Mouse (Mus musculus): ENCODE measurements around the gene Gm21985. TPM values are rescaled to one million over a fixed set of nuclear protein-coding genes. Genes with fewer than 3 reads are reported as not detected.

The Gm21985 gene
- not detected for polyA plus RNA-seq (2014; fragmentation: Illumina TruSeq; extraction: RNeasy Lipid Tissue Mini Kit (QIAGEN cat#74804); ENCODE audit: low read depth, low replicate concordance)

GRCm38 (mm10) chr2:112266242-112266592, at the start of gene Gm21985:
Gene Gm21985, plus strand, starts transcription at chr2:112266314.

GRCm38 (mm10) chr2:112239212-112239934, 26.7 kb upstream of the Gm21985 start, which contains the start of gene Lpcat4:
Gene Lpcat4, plus strand, starts transcription at chr2:112239468.

GRCm38 (mm10) chr2:112259241-112259962, 6.7 kb upstream of the Gm21985 start, which contains the start of gene Nutm1:
Gene Nutm1, minus strand, starts transcription at chr2:112259291.

GRCm38 (mm10) chr2:112261748-112262653, 4.1 kb upstream of the Gm21985 start, which contains the start of gene Nop10:
Gene Nop10, plus strand, starts transcription at chr2:112261926.

GRCm38 (mm10) chr2:112265448-112266241, 469 bp upstream of the Gm21985 start, which contains the start of gene Slc12a6:
Gene Slc12a6, plus strand, starts transcription at chr2:112265825.

GRCm38 (mm10) chr2:112367726-112368673, 101.9 kb downstream of the Gm21985 start, which contains the start of gene Emc4:
Gene Emc4, minus strand, starts transcription at chr2:112368027.

GRCm38 (mm10) chr2:112378973-112379898, 113.1 kb downstream of the Gm21985 start, which contains the start of gene Katnbl1:
Gene Katnbl1, plus strand, starts transcription at chr2:112379211.

GRCm38 (mm10) chr2:112454862-112455564, 188.9 kb downstream of the Gm21985 start, which contains the start of gene Emc7:
Gene Emc7, plus strand, starts transcription at chr2:112454997.

Other genes starting within 250 kb of the Gm21985 start
- not detected for gene Olfr1311, start 241.9 kb upstream of the Gm21985 start, polyA plus RNA-seq (2014; fragmentation: Illumina TruSeq; extraction: RNeasy Lipid Tissue Mini Kit (QIAGEN cat#74804); ENCODE audit: low read depth, low replicate concordance)
- not detected for gene Olfr1312, start 216.1 kb upstream of the Gm21985 start, polyA plus RNA-seq (2014; fragmentation: Illumina TruSeq; extraction: RNeasy Lipid Tissue Mini Kit (QIAGEN cat#74804); ENCODE audit: low read depth, low replicate concordance)
- not detected for gene Olfr1313, start 188.5 kb upstream of the Gm21985 start, polyA plus RNA-seq (2014; fragmentation: Illumina TruSeq; extraction: RNeasy Lipid Tissue Mini Kit (QIAGEN cat#74804); ENCODE audit: low read depth, low replicate concordance)
- not detected for gene Olfr1314, start 169.5 kb upstream of the Gm21985 start, polyA plus RNA-seq (2014; fragmentation: Illumina TruSeq; extraction: RNeasy Lipid Tissue Mini Kit (QIAGEN cat#74804); ENCODE audit: low read depth, low replicate concordance)
- not detected for gene Olfr1315-ps1, start 150.9 kb upstream of the Gm21985 start, polyA plus RNA-seq (2014; fragmentation: Illumina TruSeq; extraction: RNeasy Lipid Tissue Mini Kit (QIAGEN cat#74804); ENCODE audit: low read depth, low replicate concordance)
- gene Olfr1316, start 131.3 kb upstream of the Gm21985 start, polyA plus RNA-seq (2014; fragmentation: Illumina TruSeq; extraction: RNeasy Lipid Tissue Mini Kit (QIAGEN cat#74804); ENCODE audit: low read depth, low replicate concordance): not detected
- not detected for gene Olfr1317, start 126.0 kb upstream of the Gm21985 start, polyA plus RNA-seq (2014; fragmentation: Illumina TruSeq; extraction: RNeasy Lipid Tissue Mini Kit (QIAGEN cat#74804); ENCODE audit: low read depth, low replicate concordance)
- not detected for gene Olfr1318, start 112.1 kb upstream of the Gm21985 start, polyA plus RNA-seq (2014; fragmentation: Illumina TruSeq; extraction: RNeasy Lipid Tissue Mini Kit (QIAGEN cat#74804); ENCODE audit: low read depth, low replicate concordance)
- gene Lpcat4, start 26.8 kb upstream of the Gm21985 start, polyA plus RNA-seq (2014; fragmentation: Illumina TruSeq; extraction: RNeasy Lipid Tissue Mini Kit (QIAGEN cat#74804); ENCODE audit: low read depth, low replicate concordance): 4.6 TPM
- gene Nutm1, start 7.0 kb upstream of the Gm21985 start, polyA plus RNA-seq (2014; fragmentation: Illumina TruSeq; extraction: RNeasy Lipid Tissue Mini Kit (QIAGEN cat#74804); ENCODE audit: low read depth, low replicate concordance): not detected
- gene Nop10, start 4.4 kb upstream of the Gm21985 start, polyA plus RNA-seq (2014; fragmentation: Illumina TruSeq; extraction: RNeasy Lipid Tissue Mini Kit (QIAGEN cat#74804); ENCODE audit: low read depth, low replicate concordance): 60.8 TPM
- gene Slc12a6, start 489 bp upstream of the Gm21985 start, polyA plus RNA-seq (2014; fragmentation: Illumina TruSeq; extraction: RNeasy Lipid Tissue Mini Kit (QIAGEN cat#74804); ENCODE audit: low read depth, low replicate concordance): 31.5 TPM
- gene Emc4, start 101.7 kb downstream of the Gm21985 start, polyA plus RNA-seq (2014; fragmentation: Illumina TruSeq; extraction: RNeasy Lipid Tissue Mini Kit (QIAGEN cat#74804); ENCODE audit: low read depth, low replicate concordance): 99.6 TPM
- gene Katnbl1, start 112.9 kb downstream of the Gm21985 start, polyA plus RNA-seq (2014; fragmentation: Illumina TruSeq; extraction: RNeasy Lipid Tissue Mini Kit (QIAGEN cat#74804); ENCODE audit: low read depth, low replicate concordance): 5.2 TPM
- 17.7 TPM for gene Emc7, start 188.7 kb downstream of the Gm21985 start, polyA plus RNA-seq (2014; fragmentation: Illumina TruSeq; extraction: RNeasy Lipid Tissue Mini Kit (QIAGEN cat#74804); ENCODE audit: low read depth, low replicate concordance)
- not detected for gene Chrm5, start 214.5 kb downstream of the Gm21985 start, polyA plus RNA-seq (2014; fragmentation: Illumina TruSeq; extraction: RNeasy Lipid Tissue Mini Kit (QIAGEN cat#74804); ENCODE audit: low read depth, low replicate concordance)
- gene Aven, start 226.7 kb downstream of the Gm21985 start, polyA plus RNA-seq (2014; fragmentation: Illumina TruSeq; extraction: RNeasy Lipid Tissue Mini Kit (QIAGEN cat#74804); ENCODE audit: low read depth, low replicate concordance): 20.4 TPM